Mouse (Mus musculus): ENCODE measurements at regions not wholly inside any gene's neighbourhood (a gene's known extent, or its start where the extent isn't known, plus 50 kb on each side); places are given as distances from the start of the nearest gene placed in this dataset.

- DNase-seq (ENCODE audit: low spot score) = no peak
Observed at GRCm38 (mm10) chr3:70594785-70595184, 587.4 kb downstream of the Otol1 start.
